Mouse (Mus musculus): ENCODE results near the gene Cd68.
"Not testable (repeated sequence)": the region's sequence is repeated elsewhere in the genome, so short reads cannot be mapped to it uniquely, and the experiment has no call there.

The Cd68 gene

GRCm38 (mm10) chr11:69665961-69666664 lies at the start of gene Cd68:
Gene Cd68, minus strand, starts transcription at chr11:69666153.
- DNase-seq (ENCODE audit: low spot score): no peak

- DNase-seq (ENCODE audit: low spot score): no peak
Measured at GRCm38 (mm10) chr11:69715482-69715881, 49.5 kb upstream of the Cd68 start.

GRCm38 (mm10) chr11:69714636-69715329 lies 48.8 kb upstream of the Cd68 start:
- no peak for DNase-seq (ENCODE audit: low spot score)

DNA sequence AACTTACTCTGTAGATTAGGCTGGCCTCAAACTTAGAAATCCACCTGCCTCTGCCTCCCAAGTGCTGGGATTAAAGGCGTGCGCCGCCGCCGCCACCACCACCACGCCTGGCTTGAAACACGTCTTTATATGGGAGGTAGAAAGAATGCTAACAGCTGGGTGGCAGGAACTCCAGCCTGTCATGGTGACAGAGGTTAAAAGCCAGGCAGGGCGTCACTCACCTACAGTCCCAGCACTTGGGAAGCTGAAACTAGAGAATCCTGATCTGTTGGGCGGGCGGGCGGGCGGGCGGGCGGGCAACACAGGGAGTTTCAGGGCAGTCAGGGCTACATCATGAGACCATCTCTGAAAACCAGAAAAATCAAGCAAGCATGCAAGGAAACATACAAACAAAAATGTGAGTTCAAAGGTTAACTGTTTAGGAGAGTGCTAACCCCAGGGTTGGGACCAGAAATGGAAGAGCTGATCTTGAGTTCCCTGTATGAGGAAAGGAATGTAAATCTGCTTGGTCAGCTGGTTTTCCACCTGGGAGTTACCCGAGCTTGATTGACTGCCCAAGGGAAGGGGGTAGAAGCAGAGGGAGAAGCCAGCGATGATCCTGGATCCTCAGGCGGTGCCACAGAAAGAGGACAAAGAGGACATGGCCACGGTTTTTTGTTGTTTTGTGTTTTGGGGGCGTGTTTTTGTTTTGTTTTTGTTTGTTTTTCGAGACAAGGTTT lies 47.2 kb upstream of the Cd68 start:
- DNase-seq (ENCODE audit: low spot score): no peak

DNA sequence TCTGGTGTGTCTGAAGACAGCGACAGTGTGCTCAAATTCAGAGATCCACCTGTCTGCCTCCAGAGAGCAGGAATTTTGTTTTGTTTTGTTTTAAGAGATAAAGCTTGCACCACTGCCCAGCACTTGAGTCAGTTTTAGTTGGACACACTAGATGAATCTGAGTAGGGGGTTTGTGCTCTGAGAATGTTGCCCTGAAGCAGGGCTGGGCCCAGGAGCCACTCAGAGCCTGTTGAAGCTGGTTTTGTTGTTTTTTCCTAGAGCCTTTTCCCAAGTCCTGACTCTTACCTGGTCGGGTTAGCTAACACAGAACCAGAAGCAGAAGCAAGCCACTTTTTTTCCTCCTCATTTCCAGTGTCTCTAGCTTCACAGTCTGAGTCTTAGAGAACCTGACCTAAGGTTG lies 45.1 kb upstream of the Cd68 start:
- no peak for DNase-seq (ENCODE audit: low spot score)

- DNase-seq (ENCODE audit: low spot score): no peak
Measured at GRCm38 (mm10) chr11:69710470-69710869, 44.5 kb upstream of the Cd68 start.

GRCm38 (mm10) chr11:69709554-69710446 lies 43.8 kb upstream of the Cd68 start:
- no peak for DNase-seq (ENCODE audit: low spot score)

DNA sequence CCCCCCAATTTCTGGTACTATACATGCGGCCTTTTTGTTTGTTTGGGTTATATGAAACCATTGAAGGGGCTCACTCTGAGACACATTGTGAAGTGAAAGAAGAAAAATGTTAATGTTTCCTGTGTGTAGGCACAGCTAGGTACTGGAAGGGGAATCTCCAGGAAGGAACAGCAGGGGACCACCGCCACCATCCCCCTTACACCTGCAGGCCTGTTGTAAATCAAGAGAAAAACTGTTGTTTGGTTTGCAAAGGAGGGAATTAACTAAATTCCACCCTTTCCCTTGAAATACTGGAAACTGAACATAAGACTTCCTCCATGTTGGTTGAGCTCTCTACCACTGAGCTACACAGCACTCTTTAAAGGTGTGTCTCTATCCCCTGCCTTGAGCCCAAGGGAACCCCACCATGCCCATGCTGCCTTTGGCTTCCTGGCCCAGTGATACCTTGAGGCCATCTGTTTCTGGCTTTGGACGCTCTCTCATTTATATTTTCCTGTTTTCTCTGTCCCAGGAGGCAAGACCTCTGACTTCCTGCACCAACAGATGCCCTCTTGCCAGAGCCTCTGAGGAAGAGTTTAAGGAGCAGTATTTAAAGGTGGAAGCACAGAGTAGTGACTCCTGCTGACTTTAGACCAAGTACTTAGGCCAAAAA lies 42.8 kb upstream of the Cd68 start:
- DNase-seq (ENCODE audit: low spot score): no peak

GRCm38 (mm10) chr11:69707873-69708381 lies 42.0 kb upstream of the Cd68 start:
- no peak for DNase-seq (ENCODE audit: low spot score)

DNA sequence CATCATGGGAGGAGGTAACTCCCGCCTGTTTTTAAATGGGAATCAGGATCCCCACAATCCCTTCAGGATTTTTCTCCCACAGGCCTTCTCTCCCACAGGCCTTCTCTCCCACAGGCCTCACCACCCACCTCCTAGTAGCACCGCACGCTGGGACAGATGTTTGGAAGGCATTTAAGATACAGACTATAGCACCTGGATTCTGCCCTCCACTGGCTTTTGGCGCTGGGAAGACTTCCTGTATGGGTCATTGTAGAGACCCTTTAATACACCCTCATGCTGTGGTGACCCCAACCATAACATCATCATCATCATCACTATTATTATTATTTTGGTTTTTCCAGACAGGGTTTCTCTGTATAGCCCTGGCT lies 41.5 kb upstream of the Cd68 start:
- no peak for DNase-seq (ENCODE audit: low spot score)

- peak; percentile 74 for DNase-seq (ENCODE audit: low spot score)
Measured at GRCm38 (mm10) chr11:69706775-69707479, 41.0 kb upstream of the Cd68 start.

DNA sequence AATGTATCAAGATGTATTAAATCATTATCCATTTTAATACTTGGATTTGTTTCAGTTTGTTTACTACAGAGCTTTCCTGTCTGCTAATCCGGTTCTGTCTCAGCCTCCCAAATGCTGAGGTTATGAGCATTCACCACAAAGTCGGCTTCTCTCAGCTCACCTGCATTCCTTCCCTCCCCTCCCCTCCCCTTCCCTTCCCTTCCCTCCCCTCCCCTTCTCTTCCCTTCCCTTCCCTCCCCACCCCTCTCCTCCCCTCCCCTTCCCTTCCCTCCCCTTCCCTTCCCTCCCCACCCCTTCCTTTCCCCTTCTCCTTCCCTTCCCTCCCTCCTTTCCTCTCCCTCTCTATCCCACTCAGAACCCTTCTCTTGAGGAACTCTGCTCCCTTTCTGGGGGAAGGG lies 38.7 kb upstream of the Cd68 start:
- no peak for DNase-seq (ENCODE audit: low spot score)

GRCm38 (mm10) chr11:69703814-69704612 lies 38.1 kb upstream of the Cd68 start:
- DNase-seq (ENCODE audit: low spot score): no peak

- not testable (repeated sequence) for DNase-seq (ENCODE audit: low spot score)
Measured at GRCm38 (mm10) chr11:69703381-69703780, 37.4 kb upstream of the Cd68 start.

GRCm38 (mm10) chr11:69702886-69703285 lies 36.9 kb upstream of the Cd68 start:
- not testable (repeated sequence) for DNase-seq (ENCODE audit: low spot score)

DNA sequence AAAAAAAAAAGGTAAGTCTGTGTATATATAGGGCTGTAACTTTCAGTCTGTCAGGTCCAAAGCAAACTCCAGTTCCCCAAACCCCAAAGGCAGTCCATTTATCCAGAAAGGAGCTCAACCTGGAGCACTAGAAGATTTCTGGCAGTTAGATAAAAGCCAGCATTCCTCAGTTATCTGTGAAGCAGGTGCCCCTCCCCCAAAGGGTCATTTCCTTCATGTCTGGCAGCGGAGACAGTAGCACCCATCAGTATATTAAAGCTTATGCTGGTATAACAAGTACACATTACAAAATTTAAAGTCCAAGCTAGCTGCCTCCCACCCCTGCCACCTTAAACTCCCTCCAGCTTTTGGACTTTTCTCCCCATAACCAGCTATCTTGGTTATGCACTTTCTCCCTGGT lies 33.6 kb upstream of the Cd68 start:
- DNase-seq (ENCODE audit: low spot score): no peak

DNA sequence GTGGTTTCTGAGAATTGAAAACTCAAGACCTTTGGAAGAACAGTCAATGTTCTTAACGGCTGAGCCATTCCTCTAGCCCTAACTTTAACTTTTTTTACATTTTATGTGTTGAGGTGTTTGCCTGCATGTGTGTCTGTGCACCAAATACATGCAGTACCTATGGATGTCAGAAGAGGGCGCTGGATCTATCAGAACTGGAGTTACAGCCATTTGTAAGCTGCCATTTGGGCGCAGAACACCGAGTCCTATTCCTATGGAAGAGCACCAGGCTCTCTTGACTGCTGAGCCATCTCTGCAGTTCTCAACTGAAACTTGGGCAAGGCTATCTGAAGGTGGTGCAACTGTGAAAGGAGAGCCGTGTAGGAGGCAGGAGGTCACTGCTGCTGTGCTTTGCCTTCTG lies 32.6 kb upstream of the Cd68 start:
- no peak for DNase-seq (ENCODE audit: low spot score)

GRCm38 (mm10) chr11:69697396-69697795 lies 31.4 kb upstream of the Cd68 start:
- DNase-seq (ENCODE audit: low spot score): no peak

DNA sequence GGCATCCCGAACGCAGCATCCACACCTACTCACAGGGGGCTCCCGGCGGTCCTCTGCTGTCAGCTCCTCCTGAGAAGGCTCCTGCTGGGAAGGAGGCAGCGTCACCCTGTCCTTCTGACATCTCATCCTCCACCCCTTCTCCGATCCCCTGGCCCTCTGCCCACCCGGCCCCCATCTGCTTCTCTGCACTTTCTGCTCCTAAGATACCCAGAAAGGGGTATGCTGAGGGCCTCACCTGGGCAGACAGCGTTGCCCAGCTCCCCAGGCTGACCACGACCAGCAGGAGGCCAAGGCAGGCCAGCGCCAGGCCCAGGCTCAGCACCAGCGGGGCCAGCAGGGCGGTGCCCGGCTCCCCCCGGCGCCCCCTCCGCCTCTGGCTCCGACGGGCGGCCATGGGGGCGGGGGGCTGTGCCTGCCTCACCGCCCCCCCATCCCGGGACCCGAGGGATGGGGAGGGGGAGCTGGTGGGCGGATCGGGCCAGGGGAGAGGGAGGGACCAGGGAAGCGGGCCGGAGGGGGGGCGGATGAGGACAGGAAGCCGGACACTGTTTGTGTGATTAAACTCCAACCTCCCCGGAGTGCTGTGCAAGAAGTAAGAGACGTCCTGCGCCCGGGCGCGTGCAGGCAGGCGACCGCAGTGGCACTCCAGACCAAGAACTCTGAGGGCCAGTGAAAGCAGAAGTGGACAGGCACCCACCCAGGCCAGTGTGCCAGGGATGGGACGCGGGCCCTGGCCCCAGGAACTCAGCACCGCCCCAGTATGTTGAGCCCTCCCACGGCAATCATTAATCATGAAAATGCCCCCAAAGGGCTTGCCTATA lies 29.6 kb upstream of the Cd68 start, which contains the start of the genes Tnfsf12 and Tnfsfm13:
TSS of gene Tnfsf12 (minus strand) at position 489 of the 821 bp plus-strand sequence.
TSS of gene Tnfsfm13 (minus strand) at position 738 of the 821 bp plus-strand sequence.
- peak; percentile 67 for DNase-seq (ENCODE audit: low spot score)
